Mouse (Mus musculus) lung, postnatal 0 days (tissue): ENCODE measurements around the gene Cyb5b. TPM values are rescaled to one million over a fixed set of nuclear protein-coding genes. Genes with fewer than 3 reads are reported as not detected.

ENCODE experiments used
- ATAC-seq: fragments of 200-750 bp; cut with Nextera tagmentation; 2 replicates; pipeline ENCODE4 v1.8.0; 2017; ENCODE audit warnings: moderate library complexity
- DNase-seq: peaks from one replicate; pipeline ENCODE4 v3.0.0-alpha.2; 2016; ENCODE audit warnings: low spot score
- H3K27ac ChIP-seq: fragments of 300-500 bp; sonication (generic); 2 replicates; pipeline ENCODE4 v1.5.1; 2014; ENCODE audit warnings: antibody characterized with exemption, mild to moderate bottlenecking, low read length, mixed read lengths
- H3K27me3 ChIP-seq: fragments of 300-500 bp; sonication (generic); replicated peaks from 2 replicates; pipeline ENCODE4 v1.6.1; 2014; ENCODE audit warnings: low read length, mixed read lengths; ENCODE audit not compliant: insufficient read depth
- H3K36me3 ChIP-seq: fragments of 300-500 bp; sonication (generic); 2 replicates; pipeline ENCODE4 v1.6.1; 2014; ENCODE audit warnings: low read length, mixed read lengths; ENCODE audit not compliant: insufficient read depth
- H3K4me1 ChIP-seq: fragments of 300-500 bp; sonication (generic); 2 replicates; pipeline ENCODE4 v1.6.1; 2014; ENCODE audit warnings: antibody characterized with exemption, low read depth, low read length, mixed read lengths; ENCODE audit not compliant: insufficient read depth
- H3K4me2 ChIP-seq: fragments of 300-500 bp; sonication (generic); replicated peaks from 2 replicates; pipeline ENCODE4 v1.6.1; 2014; ENCODE audit warnings: low read depth, mild to moderate bottlenecking, low read length, moderate library complexity, mixed read lengths
- H3K4me3 ChIP-seq: fragments of 300-500 bp; sonication (generic); 2 replicates; pipeline ENCODE4 v1.5.1; 2014; ENCODE audit warnings: low read depth, low read length
- H3K9ac ChIP-seq: fragments of 300-500 bp; sonication (generic); replicated peaks from 2 replicates; pipeline ENCODE4 v1.6.1; 2014; ENCODE audit warnings: low read depth, mild to moderate bottlenecking
- H3K9me3 ChIP-seq: fragments of 300-500 bp; sonication (generic); 2 replicates; pipeline ENCODE4 v1.6.1; 2016; ENCODE audit warnings: low read length, mixed read lengths
- CTCF ChIP-seq: IDR thresholded peaks from 2 replicates; pipeline ENCODE4 v1.5.1; 2016; ENCODE audit warnings: antibody characterized with exemption, mild to moderate bottlenecking
- EP300 ChIP-seq: IDR thresholded peaks from 2 replicates; pipeline ENCODE4 v1.6.1; 2016; ENCODE audit warnings: antibody characterized with exemption, mild to moderate bottlenecking, control low read depth
- WGBS: fragments of 180-500 bp; shearing (Covaris S2); extraction: QIAGEN DNeasy Blood & Tissue Kit; methylation state at CpG from one replicate; pipeline ENCODE4 v1.1.7; 2014; 5-methylcytosine and 5-hydroxymethylcytosine counted together
- polyA plus RNA-seq: library from polyadenylated mRNA; unstranded; fragments of >200 nt; fragmentation: Nextera tagmentation; extraction: Ambion mirVana; gene quantifications from 2 replicates; pipeline ENCODE4 v1.2.1, GENCODE M21; 2015

Gene Cyb5b
- polyA plus RNA-seq, 1 experiment from 2014 or later, result 58.4 TPM

DNA sequence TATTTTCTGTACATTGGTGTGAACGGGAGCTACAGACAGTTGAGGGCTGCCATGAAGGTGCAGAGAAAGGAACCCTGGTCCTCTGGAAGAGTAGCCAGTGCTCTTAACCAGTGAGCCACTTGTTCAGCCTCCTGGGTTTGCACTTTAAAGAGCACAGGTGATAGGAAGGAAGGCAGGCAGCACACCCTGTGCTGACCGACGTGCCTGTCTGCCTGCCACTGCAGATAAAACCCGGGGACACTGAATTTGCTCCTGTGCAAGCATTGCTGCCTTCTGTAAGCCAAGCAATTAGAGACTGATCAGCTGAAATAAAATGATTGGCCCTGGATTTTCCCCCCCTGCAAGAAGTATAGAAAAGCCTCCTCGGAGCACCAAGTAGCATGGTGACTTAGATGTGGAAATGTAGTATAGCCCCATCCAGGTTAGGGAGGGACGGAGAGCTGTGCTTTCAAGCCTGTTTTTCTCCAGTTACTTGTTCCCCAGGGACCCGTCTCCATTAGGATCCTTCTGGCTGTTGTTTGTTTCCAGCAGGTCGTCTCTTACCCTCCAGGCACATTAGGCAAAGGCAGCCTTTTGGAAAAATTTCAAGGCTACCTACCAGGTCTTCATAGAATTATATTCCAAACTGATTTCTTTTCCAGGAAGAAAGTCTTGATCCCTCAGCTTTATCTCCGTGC, 22.7 kb downstream of the Cyb5b start:
- H3K4me1 ChIP-seq, result no peaks in the 10 kb centered on the region
- ATAC-seq, result no peak
- H3K36me3 ChIP-seq, result peaks cover 44% of the 10 kb centered on the region
- peaks cover under 1% of the 10 kb centered on the region; the same call in 1 of the 2 replicates for H3K9me3 ChIP-seq
- H3K4me2 ChIP-seq, result no peak overlapping the region
- H3K27me3 ChIP-seq, result no peaks in the 10 kb centered on the region
- no peak for DNase-seq
- TF ChIP-seq EP300, result no peak
- H3K4me3 ChIP-seq, result no peak overlapping the region
- no peak overlapping the region for H3K9ac ChIP-seq
- WGBS, result 80% methylated on average over 9 of the region's 9 CpGs
- no peak overlapping the region for H3K27ac ChIP-seq

DNA sequence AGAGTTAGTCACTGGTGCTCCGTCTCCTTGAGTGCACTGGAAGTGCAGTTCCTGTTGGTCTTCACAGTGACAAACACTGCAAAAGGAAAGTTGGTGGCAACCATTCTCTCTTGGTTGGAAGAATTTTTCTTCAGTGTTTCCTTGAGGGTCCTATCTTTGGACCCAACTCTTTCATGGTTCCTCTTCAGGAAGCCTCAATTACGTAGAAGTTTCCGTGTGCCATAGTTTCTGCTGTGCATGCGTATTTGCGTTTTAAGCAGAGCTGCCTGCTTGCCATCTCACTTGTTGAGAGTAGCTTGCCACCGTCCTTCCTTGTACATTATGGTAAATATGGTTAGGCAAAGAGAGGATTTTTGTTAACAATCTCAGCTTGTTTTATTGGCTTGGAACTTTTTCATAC, 30.7 kb downstream of the Cyb5b start:
- Histone ChIP-seq H3K36me3 (peaks cover 30% of the 10 kb centered on the region), H3K4me1 (no peaks in the 10 kb centered on the region), H3K9ac (no peak overlapping the region), H3K27me3 (no peaks in the 10 kb centered on the region), H3K27ac (no peak overlapping the region), H3K4me3 (no peak overlapping the region), H3K4me2 (no peak overlapping the region), H3K9me3 (peaks cover 4% of the 10 kb centered on the region; the same call in 1 of the 2 replicates)
- DNase-seq, result no peak
- TF ChIP-seq EP300 (no peak), CTCF (no peak)
- WGBS, result 92% methylated on average over 6 of the region's 6 CpGs
- no peak for ATAC-seq

DNA sequence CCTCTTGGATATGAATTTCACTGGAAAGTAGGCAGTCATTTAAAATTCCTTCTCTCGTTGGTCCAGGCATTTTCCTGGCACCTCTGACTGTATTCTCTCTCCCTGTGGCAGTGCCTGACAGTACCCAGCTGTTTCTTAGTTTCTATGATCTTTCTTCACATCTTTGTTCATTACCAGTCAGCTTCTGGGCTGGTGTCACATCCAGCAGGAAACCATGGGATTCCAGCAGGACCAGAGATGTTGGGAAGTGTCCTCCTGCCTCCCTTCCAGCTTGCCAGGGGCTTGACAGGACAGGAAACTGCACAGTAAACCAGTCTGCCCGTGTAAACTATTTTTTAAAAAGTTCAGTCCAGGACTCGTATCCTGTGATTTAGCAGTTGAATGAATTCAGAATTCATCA, 34.6 kb downstream of the Cyb5b start:
- Histone ChIP-seq H3K27me3 (no peaks in the 10 kb centered on the region), H3K4me1 (no peaks in the 10 kb centered on the region), H3K36me3 (0 out of 2 replicates have a peak, but pooled peaks cover 3% of the 10 kb centered on the region), H3K9me3 (no peaks in the 10 kb centered on the region), H3K9ac (no peak overlapping the region), H3K4me2 (no peak overlapping the region), H3K27ac (no peak overlapping the region), H3K4me3 (no peak overlapping the region)
- peak; percentile 50 for DNase-seq
- ATAC-seq, result peak; percentile 57
- TF ChIP-seq CTCF (no peak), EP300 (no peak)
- WGBS, result 32% methylated on average over 3 of the region's 3 CpGs

DNA sequence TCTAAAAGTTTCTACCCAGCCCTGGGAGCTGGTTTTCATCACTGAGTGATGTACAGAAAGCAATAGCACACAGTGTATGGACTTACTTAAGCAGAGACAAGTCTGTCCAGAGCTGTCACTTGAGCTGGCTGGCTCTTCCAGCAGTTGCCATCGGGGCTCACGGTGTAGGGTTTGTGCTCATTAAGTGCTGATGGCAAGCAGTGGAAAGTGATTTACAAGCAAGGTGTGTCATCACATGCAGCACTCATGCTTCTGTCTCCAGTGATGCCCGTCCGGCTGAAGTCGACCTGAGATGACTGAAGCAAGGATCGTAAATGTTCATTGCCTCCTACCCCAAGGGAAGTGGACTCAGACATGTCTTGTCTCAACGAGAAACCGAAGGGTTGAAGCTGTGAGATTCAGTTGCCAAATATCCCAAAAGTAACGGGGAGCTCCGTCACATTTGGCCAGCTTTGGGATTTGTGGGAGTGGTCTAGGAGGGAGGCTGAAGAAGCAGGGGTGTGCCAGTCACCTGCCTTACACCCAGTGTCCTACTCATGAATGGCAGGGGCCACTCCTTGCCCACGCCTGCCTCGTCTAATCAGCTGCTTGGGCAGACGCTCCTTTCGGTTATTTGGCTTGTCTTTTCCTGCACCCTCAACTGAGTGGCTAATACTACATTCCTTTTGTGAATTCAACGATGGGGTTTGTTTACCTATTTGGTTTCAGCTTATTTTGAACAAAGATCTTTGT, 36.4 kb downstream of the Cyb5b start:
- Histone ChIP-seq H3K4me3 (no peak overlapping the region), H3K9ac (no peak overlapping the region), H3K27ac (no peak overlapping the region), H3K36me3 (0 out of 2 replicates have a peak, but pooled peaks cover 3% of the 10 kb centered on the region), H3K4me1 (no peaks in the 10 kb centered on the region), H3K4me2 (no peak overlapping the region), H3K9me3 (no peaks in the 10 kb centered on the region), H3K27me3 (no peaks in the 10 kb centered on the region)
- ATAC-seq (no peak), DNase-seq (no peak)
- WGBS, result 65% methylated on average over 15 of the region's 15 CpGs
- no peak for TF ChIP-seq EP300
- TF ChIP-seq CTCF, result no peak

DNA sequence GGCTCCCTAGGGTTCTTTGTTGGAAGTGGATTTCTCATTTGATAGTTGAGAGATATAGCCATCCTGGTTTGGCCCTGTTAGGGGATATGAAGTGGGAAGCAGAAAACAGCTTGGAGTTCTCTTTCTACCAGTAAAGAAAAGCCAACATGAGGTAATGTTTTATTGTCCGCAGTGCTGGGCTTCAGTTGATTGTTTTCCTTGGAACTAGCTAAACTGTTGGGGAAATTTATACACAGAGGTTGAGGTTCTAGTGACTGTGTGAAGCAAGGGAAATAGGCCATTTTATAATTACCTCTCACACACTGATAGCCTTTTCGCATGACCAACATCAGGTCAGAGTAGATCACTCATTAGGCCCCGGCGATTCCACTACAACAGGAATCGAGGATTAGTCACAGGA, 37.2 kb downstream of the Cyb5b start:
- Histone ChIP-seq H3K4me3 (no peak overlapping the region), H3K9me3 (no peaks in the 10 kb centered on the region), H3K4me2 (no peak overlapping the region), H3K36me3 (0 out of 2 replicates have a peak, but pooled peaks cover 3% of the 10 kb centered on the region), H3K9ac (no peak overlapping the region), H3K27me3 (no peaks in the 10 kb centered on the region), H3K27ac (no peak overlapping the region), H3K4me1 (no peaks in the 10 kb centered on the region)
- 70% methylated on average over 5 of the region's 5 CpGs for WGBS
- ATAC-seq (no peak), DNase-seq (no peak)
- TF ChIP-seq CTCF (no peak), EP300 (no peak)

DNA sequence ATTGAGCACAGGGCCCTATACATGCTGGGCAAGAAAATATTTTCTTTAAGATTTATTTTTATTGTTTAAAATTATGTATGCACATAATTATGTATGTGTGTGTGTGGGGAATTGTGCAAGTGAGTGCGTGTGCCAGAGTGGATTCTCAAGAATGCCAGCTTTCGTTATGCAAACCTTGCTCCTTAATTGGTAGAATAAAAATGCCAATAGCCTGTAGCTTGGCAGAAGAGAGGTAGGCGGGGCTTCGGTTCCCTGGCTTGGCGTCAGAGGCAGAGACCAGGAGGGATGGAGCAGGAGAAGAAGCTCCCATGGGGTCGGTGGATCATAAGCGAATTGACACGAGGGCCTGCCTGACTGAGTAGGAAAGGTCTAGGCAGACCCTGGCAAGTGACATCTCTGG, 42.2 kb downstream of the Cyb5b start:
- H3K4me1 ChIP-seq, result no peaks in the 10 kb centered on the region
- no peaks in the 10 kb centered on the region for H3K27me3 ChIP-seq
- H3K36me3 ChIP-seq, result no peaks in the 10 kb centered on the region
- H3K4me3 ChIP-seq, result no peak overlapping the region
- H3K9me3 ChIP-seq, result no peaks in the 10 kb centered on the region
- H3K9ac ChIP-seq, result no peak overlapping the region
- no peak for DNase-seq
- ATAC-seq, result no peak
- 57% methylated on average over 8 of the region's 8 CpGs for WGBS
- H3K4me2 ChIP-seq, result no peak overlapping the region
- TF ChIP-seq EP300 (no peak), CTCF (no peak)
- no peak overlapping the region for H3K27ac ChIP-seq
